Mouse (Mus musculus) midbrain, embryonic 11.5 days (tissue): ENCODE measurements around the gene St8sia1. TPM values are rescaled to one million over a fixed set of nuclear protein-coding genes. Genes with fewer than 3 reads are reported as not detected.
"Not testable (repeated sequence)": the region's sequence is repeated elsewhere in the genome, so short reads cannot be mapped to it uniquely, and the experiment has no call there.

Experiments
- ATAC-seq: fragments of 200-750 bp; cut with Nextera tagmentation; 2 replicates; pipeline ENCODE4 v1.8.0; 2017; ENCODE audit warnings: moderate TSS enrichment, moderate library complexity; ENCODE audit not compliant: low FRiP score
- DNase-seq: peaks from one replicate; pipeline ENCODE4 v3.0.0; 2015; ENCODE audit warnings: low spot score; ENCODE audit errors: missing footprints
- H3K27ac ChIP-seq: fragments of 300-500 bp; sonication (generic); 2 replicates; pipeline ENCODE4 v1.5.1; 2014; ENCODE audit warnings: low read depth, low read length
- H3K27me3 ChIP-seq: fragments of 300-500 bp; sonication (generic); 2 replicates; pipeline ENCODE4 v1.6.1; 2014; ENCODE audit warnings: mild to moderate bottlenecking, low read length, moderate library complexity, mixed read lengths; ENCODE audit not compliant: control insufficient read depth, insufficient read depth
- H3K36me3 ChIP-seq: fragments of 300-500 bp; sonication (generic); 2 replicates; pipeline ENCODE4 v1.6.1; 2014; ENCODE audit warnings: mild to moderate bottlenecking, low read length, moderate library complexity, mixed read lengths; ENCODE audit not compliant: control insufficient read depth, insufficient read depth
- H3K4me1 ChIP-seq: fragments of 300-500 bp; sonication (generic); 2 replicates; pipeline ENCODE4 v1.6.1; 2014; ENCODE audit warnings: low read length; ENCODE audit not compliant: control insufficient read depth, insufficient read depth
- H3K4me2 ChIP-seq: fragments of 300-500 bp; sonication (generic); 2 replicates; pipeline ENCODE4 v1.6.1; 2014; ENCODE audit warnings: mild to moderate bottlenecking, moderate library complexity
- H3K4me3 ChIP-seq: fragments of 300-500 bp; sonication (generic); 2 replicates; pipeline ENCODE4 v1.5.1; 2014; ENCODE audit warnings: low read depth, low read length
- H3K9ac ChIP-seq: fragments of 300-500 bp; sonication (generic); 2 replicates; pipeline ENCODE4 v1.6.1; 2014; ENCODE audit warnings: low read length
- H3K9me3 ChIP-seq: fragments of 300-500 bp; sonication (generic); 2 replicates; pipeline ENCODE4 v1.6.1; 2016; ENCODE audit warnings: low read length; ENCODE audit not compliant: control insufficient read depth
- WGBS: fragments of 180-500 bp; shearing (Covaris S2); extraction: QIAGEN DNeasy Blood & Tissue Kit; methylation state at CpG from one replicate; pipeline ENCODE4 v1.1.7; 2014; 5-methylcytosine and 5-hydroxymethylcytosine counted together
- polyA plus RNA-seq: library from polyadenylated mRNA; unstranded; fragments of >200 nt; fragmentation: Nextera tagmentation; extraction: Ambion mirVana; gene quantifications from 2 replicates; pipeline ENCODE4 v1.2.1, GENCODE M21; 2014

The St8sia1 gene
- 3.8 and 5.4 TPM in 2 replicates for polyA plus RNA-seq

GRCm38 (mm10) chr6:142964076-142964530 lies at the start of gene St8sia1:
Gene St8sia1, minus strand, starts transcription at chr6:142964452.
- no peaks in the 10 kb centered on the region; the same call in 1 of the 2 replicates for H3K9me3 ChIP-seq
- H3K36me3 ChIP-seq = no peaks in the 10 kb centered on the region
- H3K27me3 ChIP-seq = no peaks in the 10 kb centered on the region
- under 1% methylated on average over 42 of the region's 45 CpGs for WGBS
- H3K9ac ChIP-seq = peak within 1 kb of the TSS; percentile 88
- ATAC-seq (peak; percentile 78), DNase-seq (peak; percentile 97)
- H3K4me2 ChIP-seq = peak within 1 kb of the TSS; percentile 90
- peak within 1 kb of the TSS; percentile 86 for H3K27ac ChIP-seq
- peaks cover 3% of the 10 kb centered on the region; the same call in 1 of the 2 replicates for H3K4me1 ChIP-seq
- H3K4me3 ChIP-seq = peak within 1 kb of the TSS; percentile 65

- no peak overlapping the region for H3K4me2 ChIP-seq
- H3K4me3 ChIP-seq = no peak overlapping the region
- WGBS = 94% methylated on average over 15 of the region's 15 CpGs
- no peak overlapping the region for H3K9ac ChIP-seq
- ATAC-seq (no peak), DNase-seq (peak; percentile 69)
- no peaks in the 10 kb centered on the region for H3K27me3 ChIP-seq
- H3K9me3 ChIP-seq = no peaks in the 10 kb centered on the region
- 0 out of 2 replicates have a peak, but pooled peaks cover 3% of the 10 kb centered on the region for H3K36me3 ChIP-seq
- no peak overlapping the region for H3K27ac ChIP-seq
- no peaks in the 10 kb centered on the region for H3K4me1 ChIP-seq
Measured at GRCm38 (mm10) chr6:143012513-143013215, 48.4 kb upstream of the St8sia1 start.

- H3K9ac ChIP-seq = no peak overlapping the region
- no peak overlapping the region for H3K27ac ChIP-seq
- H3K4me2 ChIP-seq = no peak overlapping the region
- WGBS = 86% methylated on average over 5 of the region's 5 CpGs
- DNase-seq (peak; percentile 51), ATAC-seq (no peak)
- no peaks in the 10 kb centered on the region for H3K27me3 ChIP-seq
- H3K4me1 ChIP-seq = no peaks in the 10 kb centered on the region
- 0 out of 2 replicates have a peak, but pooled peaks cover 3% of the 10 kb centered on the region for H3K36me3 ChIP-seq
- H3K4me3 ChIP-seq = no peak overlapping the region
- no peaks in the 10 kb centered on the region for H3K9me3 ChIP-seq
Measured at GRCm38 (mm10) chr6:143008865-143009264, 44.6 kb upstream of the St8sia1 start.

- DNase-seq, H3K4me2 ChIP-seq, H3K27me3 ChIP-seq, H3K9me3 ChIP-seq, H3K4me3 ChIP-seq, ATAC-seq, H3K4me1 ChIP-seq, H3K36me3 ChIP-seq, H3K9ac ChIP-seq, H3K27ac ChIP-seq: not testable (repeated sequence)
- WGBS = 91% methylated on average over 9 of the region's 9 CpGs
Measured at GRCm38 (mm10) chr6:143005209-143005608, 41.0 kb upstream of the St8sia1 start.

GRCm38 (mm10) chr6:143004801-143005200 lies 40.5 kb upstream of the St8sia1 start:
- no peak for ATAC-seq
- WGBS = 81% methylated on average over 9 of the region's 9 CpGs
- Histone ChIP-seq H3K27me3 (no peaks in the 10 kb centered on the region), H3K4me2 (no peak overlapping the region), H3K9me3 (no peaks in the 10 kb centered on the region), H3K27ac (no peak overlapping the region), H3K9ac (no peak overlapping the region), H3K4me3 (no peak overlapping the region), H3K36me3 (no peaks in the 10 kb centered on the region), H3K4me1 (no peaks in the 10 kb centered on the region)
- DNase-seq = peak; percentile 14

GRCm38 (mm10) chr6:142998221-142998999 lies 34.2 kb upstream of the St8sia1 start:
- ATAC-seq (no peak), DNase-seq (no peak)
- Histone ChIP-seq H3K4me3 (no peak overlapping the region), H3K4me1 (0 out of 2 replicates have a peak, but pooled peaks cover 5% of the 10 kb centered on the region), H3K9me3 (no peaks in the 10 kb centered on the region), H3K27me3 (no peaks in the 10 kb centered on the region), H3K36me3 (no peaks in the 10 kb centered on the region), H3K4me2 (no peak overlapping the region), H3K9ac (no peak overlapping the region), H3K27ac (no peak overlapping the region)
- 79% methylated on average over 12 of the region's 12 CpGs for WGBS

GRCm38 (mm10) chr6:142996887-142997286 lies 32.6 kb upstream of the St8sia1 start:
- WGBS = 69% methylated on average over 3 of the region's 3 CpGs
- Histone ChIP-seq H3K4me3 (no peak overlapping the region), H3K9ac (no peak overlapping the region), H3K27ac (no peak overlapping the region), H3K9me3 (no peaks in the 10 kb centered on the region), H3K4me1 (0 out of 2 replicates have a peak, but pooled peaks cover 5% of the 10 kb centered on the region), H3K4me2 (no peak overlapping the region), H3K27me3 (no peaks in the 10 kb centered on the region), H3K36me3 (no peaks in the 10 kb centered on the region)
- ATAC-seq (no peak), DNase-seq (no peak)

- ATAC-seq (no peak), DNase-seq (peak; percentile 23)
- Histone ChIP-seq H3K4me1 (peaks cover 5% of the 10 kb centered on the region; the same call in 1 of the 2 replicates), H3K9ac (no peak overlapping the region), H3K27me3 (no peaks in the 10 kb centered on the region), H3K4me3 (no peak overlapping the region), H3K4me2 (no peak overlapping the region), H3K9me3 (no peaks in the 10 kb centered on the region), H3K36me3 (no peaks in the 10 kb centered on the region), H3K27ac (no peak overlapping the region)
- 69% methylated on average over 5 of the region's 5 CpGs for WGBS
Measured at GRCm38 (mm10) chr6:142995567-142995966, 31.3 kb upstream of the St8sia1 start.

- no peak overlapping the region for H3K9ac ChIP-seq
- H3K27ac ChIP-seq = no peak overlapping the region
- 70% methylated on average over 7 of the region's 7 CpGs for WGBS
- ATAC-seq (no peak), DNase-seq (peak; percentile 75)
- H3K4me1 ChIP-seq = peaks cover 5% of the 10 kb centered on the region; the same call in 1 of the 2 replicates
- H3K4me2 ChIP-seq = no peak overlapping the region
- no peaks in the 10 kb centered on the region for H3K9me3 ChIP-seq
- no peaks in the 10 kb centered on the region for H3K36me3 ChIP-seq
- H3K27me3 ChIP-seq = no peaks in the 10 kb centered on the region
- H3K4me3 ChIP-seq = no peak overlapping the region
Measured at GRCm38 (mm10) chr6:142994821-142995220, 30.6 kb upstream of the St8sia1 start.
